Mouse (Mus musculus) heart, postnatal 0 days (tissue): ENCODE data around the gene Psmb7.

Experiments used
- CTCF ChIP-seq: IDR thresholded peaks from 2 replicates; pipeline ENCODE4 v1.5.1; 2016; ENCODE audit warnings: antibody characterized with exemption, control low read depth, low read depth
- EP300 ChIP-seq: IDR thresholded peaks from 2 replicates; pipeline ENCODE4 v1.6.1; 2016; ENCODE audit warnings: antibody characterized with exemption, low read depth

GRCm38 (mm10) chr2:38623821-38624590 is 19.9 kb downstream of the Psmb7 start:
- no peak for TF ChIP-seq CTCF
- no peak for TF ChIP-seq EP300
